Mouse (Mus musculus) inflammation-experienced regulatory T-cells (primary cell): ENCODE results near the gene Olfr1301. TPM values are rescaled to one million over a fixed set of nuclear protein-coding genes. Genes with fewer than 3 reads are reported as not detected.

Source experiments
- polyA plus RNA-seq, 2 experiments: library from polyadenylated mRNA; unstranded; fragments of 100-300 nt; shearing (Covaris generic); gene quantifications; one replicate each; pipeline ENCODE4 v1.2.1; 2017

Olfr1301 gene
- polyA plus RNA-seq = not detected

DNA sequence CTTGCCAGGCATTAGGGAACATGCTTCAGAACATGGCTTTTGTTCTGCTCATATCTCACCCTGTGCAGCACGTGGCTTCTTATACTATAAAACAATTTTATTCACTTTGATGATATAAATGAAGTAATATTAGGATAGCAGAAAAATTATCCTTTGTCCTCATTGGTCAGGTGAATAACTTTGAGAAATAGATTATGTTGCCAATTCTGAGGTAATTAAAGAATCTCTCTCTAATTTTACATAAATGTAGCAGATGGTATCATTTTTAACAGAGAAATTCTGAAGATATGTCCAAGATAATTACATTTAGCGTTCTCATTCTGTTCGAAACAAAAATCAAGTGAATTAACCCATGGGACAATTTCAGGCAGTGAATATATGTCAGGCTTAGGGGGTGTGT, at the start of gene Olfr1301:
Gene Olfr1301, plus strand, starts transcription at position 301 of the 400 bp plus-strand sequence.

DNA sequence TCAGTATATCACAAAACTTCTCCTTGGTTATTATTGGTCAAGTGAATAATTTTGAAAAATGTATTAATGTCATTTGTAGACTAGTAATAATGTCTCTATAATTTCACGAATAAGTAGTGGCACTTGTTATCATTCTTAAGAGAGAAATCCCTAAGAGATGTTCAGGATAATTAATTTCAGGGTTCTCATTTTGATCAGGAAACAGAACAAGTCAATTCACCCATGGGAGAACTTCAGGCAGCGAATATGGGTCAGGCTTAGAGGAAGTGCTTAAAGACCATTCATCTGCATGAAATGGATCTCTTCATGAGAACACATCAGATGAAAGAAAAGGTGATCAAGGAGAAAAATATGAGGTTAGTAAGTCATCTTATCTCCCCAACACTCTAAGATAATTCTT, 26.3 kb downstream of the Olfr1301 start, which contains the start of gene Olfr1302:
Gene Olfr1302, plus strand, starts transcription at position 301 of the 400 bp plus-strand sequence.

Other genes starting within 250 kb of the Olfr1301 start
- under 1 TPM in 1 of 2 experiments, not detected in 1; 0.17 TPM for gene Olfr1293-ps, start 225.8 kb upstream of the Olfr1301 start, polyA plus RNA-seq
- gene Olfr1294, start 210.7 kb upstream of the Olfr1301 start, polyA plus RNA-seq = not detected
- not detected for gene Olfr1295, start 181.3 kb upstream of the Olfr1301 start, polyA plus RNA-seq
- gene Olfr1297, start 124.5 kb upstream of the Olfr1301 start, polyA plus RNA-seq = under 1 TPM in 1 of 2 experiments, not detected in 1; 0.22 TPM
- not detected for gene Olfr1298, start 101.8 kb upstream of the Olfr1301 start, polyA plus RNA-seq
- not detected for gene Olfr1299, start 89.6 kb upstream of the Olfr1301 start, polyA plus RNA-seq
- gene Olfr1302, start 26.4 kb downstream of the Olfr1301 start, polyA plus RNA-seq = not detected
- gene Olfr1303, start 69.3 kb downstream of the Olfr1301 start, polyA plus RNA-seq = not detected
- not detected for gene Olfr1305, start 126.1 kb downstream of the Olfr1301 start, polyA plus RNA-seq
- under 1 TPM in 1 of 2 experiments, not detected in 1; 0.15 TPM for gene Olfr1306, start 165.3 kb downstream of the Olfr1301 start, polyA plus RNA-seq
- under 1 TPM; 0.12 to 0.43 TPM for gene Olfr1307, start 198.4 kb downstream of the Olfr1301 start, polyA plus RNA-seq
- gene Olfr1308, start 213.9 kb downstream of the Olfr1301 start, polyA plus RNA-seq = not detected
- gene Olfr1309, start 239.3 kb downstream of the Olfr1301 start, polyA plus RNA-seq = under 1 TPM in 1 of 2 experiments, not detected in 1; 0.33 TPM